Mouse (Mus musculus) lung, postnatal 0 days (tissue): ENCODE results near the gene Eif3d. TPM values are rescaled to one million over a fixed set of nuclear protein-coding genes. Genes with fewer than 3 reads are reported as not detected.

Experiments used
- ATAC-seq: fragments of 200-750 bp; cut with Nextera tagmentation; 2 replicates; pipeline ENCODE4 v1.8.0; 2017; ENCODE audit warnings: moderate library complexity
- DNase-seq: peaks from one replicate; pipeline ENCODE4 v3.0.0-alpha.2; 2016; ENCODE audit warnings: low spot score
- H3K27ac ChIP-seq: fragments of 300-500 bp; sonication (generic); 2 replicates; pipeline ENCODE4 v1.5.1; 2014; ENCODE audit warnings: antibody characterized with exemption, mild to moderate bottlenecking, low read length, mixed read lengths
- H3K27me3 ChIP-seq: fragments of 300-500 bp; sonication (generic); replicated peaks from 2 replicates; pipeline ENCODE4 v1.6.1; 2014; ENCODE audit warnings: low read length, mixed read lengths; ENCODE audit not compliant: insufficient read depth
- H3K36me3 ChIP-seq: fragments of 300-500 bp; sonication (generic); 2 replicates; pipeline ENCODE4 v1.6.1; 2014; ENCODE audit warnings: low read length, mixed read lengths; ENCODE audit not compliant: insufficient read depth
- H3K4me1 ChIP-seq: fragments of 300-500 bp; sonication (generic); 2 replicates; pipeline ENCODE4 v1.6.1; 2014; ENCODE audit warnings: antibody characterized with exemption, low read depth, low read length, mixed read lengths; ENCODE audit not compliant: insufficient read depth
- H3K4me2 ChIP-seq: fragments of 300-500 bp; sonication (generic); replicated peaks from 2 replicates; pipeline ENCODE4 v1.6.1; 2014; ENCODE audit warnings: low read depth, mild to moderate bottlenecking, low read length, moderate library complexity, mixed read lengths
- H3K4me3 ChIP-seq: fragments of 300-500 bp; sonication (generic); 2 replicates; pipeline ENCODE4 v1.5.1; 2014; ENCODE audit warnings: low read depth, low read length
- H3K9ac ChIP-seq: fragments of 300-500 bp; sonication (generic); replicated peaks from 2 replicates; pipeline ENCODE4 v1.6.1; 2014; ENCODE audit warnings: low read depth, mild to moderate bottlenecking
- H3K9me3 ChIP-seq: fragments of 300-500 bp; sonication (generic); 2 replicates; pipeline ENCODE4 v1.6.1; 2016; ENCODE audit warnings: low read length, mixed read lengths
- CTCF ChIP-seq: IDR thresholded peaks from 2 replicates; pipeline ENCODE4 v1.5.1; 2016; ENCODE audit warnings: antibody characterized with exemption, mild to moderate bottlenecking
- EP300 ChIP-seq: IDR thresholded peaks from 2 replicates; pipeline ENCODE4 v1.6.1; 2016; ENCODE audit warnings: antibody characterized with exemption, mild to moderate bottlenecking, control low read depth
- WGBS: fragments of 180-500 bp; shearing (Covaris S2); extraction: QIAGEN DNeasy Blood & Tissue Kit; methylation state at CpG from one replicate; pipeline ENCODE4 v1.1.7; 2014; 5-methylcytosine and 5-hydroxymethylcytosine counted together
- polyA plus RNA-seq: library from polyadenylated mRNA; unstranded; fragments of >200 nt; fragmentation: Nextera tagmentation; extraction: Ambion mirVana; gene quantifications from 2 replicates; pipeline ENCODE4 v1.2.1, GENCODE M21; 2015

The Eif3d gene
- polyA plus RNA-seq, 1 experiment from 2014 or later, result 82.4 TPM

GRCm38 (mm10) chr15:77926921-77927320, 43.7 kb downstream of the Eif3d start:
- 95% methylated on average over 5 of the region's 5 CpGs for WGBS
- no peak overlapping the region for H3K9ac ChIP-seq
- TF ChIP-seq CTCF (no peak), EP300 (no peak)
- no peaks in the 10 kb centered on the region for H3K9me3 ChIP-seq
- DNase-seq (no peak), ATAC-seq (no peak)
- 0 out of 2 replicates have a peak, but pooled peaks cover 7% of the 10 kb centered on the region for H3K36me3 ChIP-seq
- H3K27me3 ChIP-seq, result no peaks in the 10 kb centered on the region
- peaks cover 6% of the 10 kb centered on the region for H3K4me1 ChIP-seq
- H3K4me3 ChIP-seq, result no peak overlapping the region
- H3K4me2 ChIP-seq, result no peak overlapping the region
- H3K27ac ChIP-seq, result no peak overlapping the region

- TF ChIP-seq EP300, result no peak
- TF ChIP-seq CTCF, result no peak
- Histone ChIP-seq H3K36me3 (0 out of 2 replicates have a peak, but pooled peaks cover 7% of the 10 kb centered on the region), H3K4me3 (no peak overlapping the region), H3K9ac (no peak overlapping the region), H3K27ac (no peak overlapping the region), H3K9me3 (no peaks in the 10 kb centered on the region), H3K4me1 (peaks cover 6% of the 10 kb centered on the region), H3K4me2 (no peak overlapping the region), H3K27me3 (no peaks in the 10 kb centered on the region)
- WGBS, result 93% methylated on average over 2 of the region's 2 CpGs
- no peak for DNase-seq
- ATAC-seq, result no peak
Observed at GRCm38 (mm10) chr15:77925195-77925594, 45.4 kb downstream of the Eif3d start.

GRCm38 (mm10) chr15:77923267-77924035, 47.2 kb downstream of the Eif3d start:
- H3K27ac ChIP-seq, result no peak overlapping the region; the same call in 1 of the 2 replicates
- 0 out of 2 replicates have a peak, but pooled peaks cover 7% of the 10 kb centered on the region for H3K36me3 ChIP-seq
- H3K4me3 ChIP-seq, result no peak overlapping the region
- peaks cover 6% of the 10 kb centered on the region for H3K4me1 ChIP-seq
- TF ChIP-seq CTCF, result no peak
- no peak for TF ChIP-seq EP300
- no peaks in the 10 kb centered on the region for H3K27me3 ChIP-seq
- WGBS, result 61% methylated on average over 9 of the region's 9 CpGs
- no peak overlapping the region for H3K4me2 ChIP-seq
- H3K9me3 ChIP-seq, result no peaks in the 10 kb centered on the region
- DNase-seq, result peak; percentile 20
- no peak for ATAC-seq
- H3K9ac ChIP-seq, result no peak overlapping the region

- H3K9me3 ChIP-seq, result no peaks in the 10 kb centered on the region
- TF ChIP-seq EP300 (no peak), CTCF (no peak)
- no peak overlapping the region for H3K9ac ChIP-seq
- ATAC-seq (no peak), DNase-seq (no peak)
- H3K4me3 ChIP-seq, result no peak overlapping the region
- 0 out of 2 replicates have a peak, but pooled peaks cover 7% of the 10 kb centered on the region for H3K36me3 ChIP-seq
- H3K4me1 ChIP-seq, result peaks cover 1% of the 10 kb centered on the region; the same call in 1 of the 2 replicates
- no peaks in the 10 kb centered on the region for H3K27me3 ChIP-seq
- H3K27ac ChIP-seq, result no peak overlapping the region
- H3K4me2 ChIP-seq, result no peak overlapping the region
- 70% methylated on average over 9 of the region's 9 CpGs for WGBS
Observed at GRCm38 (mm10) chr15:77922710-77923109, 47.9 kb downstream of the Eif3d start.

- no peak overlapping the region for H3K27ac ChIP-seq
- H3K9me3 ChIP-seq, result no peaks in the 10 kb centered on the region
- DNase-seq (no peak), ATAC-seq (no peak)
- TF ChIP-seq CTCF, result no peak
- no peak for TF ChIP-seq EP300
- H3K27me3 ChIP-seq, result no peaks in the 10 kb centered on the region
- H3K9ac ChIP-seq, result no peak overlapping the region
- WGBS, result 78% methylated on average over 6 of the region's 6 CpGs
- no peak overlapping the region for H3K4me2 ChIP-seq
- H3K36me3 ChIP-seq, result 0 out of 2 replicates have a peak, but pooled peaks cover 7% of the 10 kb centered on the region
- H3K4me3 ChIP-seq, result no peak overlapping the region
- no peaks in the 10 kb centered on the region for H3K4me1 ChIP-seq
Observed at GRCm38 (mm10) chr15:77921636-77922035, 49.0 kb downstream of the Eif3d start.

GRCm38 (mm10) chr15:77920511-77921462, 49.8 kb downstream of the Eif3d start:
- ATAC-seq, result peak; percentile 39; the same call in 1 of the 2 replicates
- H3K27ac ChIP-seq, result peak overlapping the region; percentile 51
- no peak overlapping the region for H3K9ac ChIP-seq
- H3K4me3 ChIP-seq, result no peak overlapping the region
- H3K9me3 ChIP-seq, result no peaks in the 10 kb centered on the region
- peak; percentile 31 for DNase-seq
- no peaks in the 10 kb centered on the region for H3K4me1 ChIP-seq
- WGBS, result 65% methylated on average over 10 of the region's 10 CpGs
- TF ChIP-seq EP300, result no peak
- TF ChIP-seq CTCF, result peak; percentile 63
- no peak overlapping the region for H3K4me2 ChIP-seq
- H3K27me3 ChIP-seq, result no peaks in the 10 kb centered on the region
- H3K36me3 ChIP-seq, result 0 out of 2 replicates have a peak, but pooled peaks cover 7% of the 10 kb centered on the region
